Mouse (Mus musculus): ENCODE measurements around the gene Rab5b. TPM values are rescaled to one million over a fixed set of nuclear protein-coding genes. Genes with fewer than 3 reads are reported as not detected.

The Rab5b gene
- polyA plus RNA-seq, 1 experiment = 108 TPM

DNA sequence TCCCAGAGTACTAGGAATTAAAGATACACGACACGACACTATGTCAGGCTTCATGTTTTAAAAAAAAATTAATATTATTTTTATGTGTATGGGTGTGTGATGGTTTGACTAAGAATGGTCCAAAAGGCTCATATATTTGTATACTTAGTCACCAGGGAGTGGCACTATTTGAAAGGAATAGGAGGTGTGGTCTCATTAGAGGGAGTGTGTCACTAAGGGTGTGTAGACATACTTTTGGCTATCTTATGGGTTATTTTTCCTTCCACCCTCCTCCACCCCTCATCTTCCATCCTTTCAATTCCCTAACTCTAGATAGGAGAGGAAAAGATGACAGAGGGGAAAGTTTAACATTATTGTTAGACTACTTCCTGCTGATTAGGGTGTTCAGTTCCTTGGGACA lies 30.3 kb downstream of the Rab5b start:
- Histone ChIP-seq H3K4me3 (ENCODE audit: insufficient read depth, low read depth, low read length) (no peak overlapping the region), H3K27ac (replicated peaks; ENCODE audit: low read depth, low read length) (no peak overlapping the region), H3K4me1 (ENCODE audit: control insufficient read depth, insufficient read depth, insufficient read length, low read length) (no peaks in the 10 kb centered on the region)

DNA sequence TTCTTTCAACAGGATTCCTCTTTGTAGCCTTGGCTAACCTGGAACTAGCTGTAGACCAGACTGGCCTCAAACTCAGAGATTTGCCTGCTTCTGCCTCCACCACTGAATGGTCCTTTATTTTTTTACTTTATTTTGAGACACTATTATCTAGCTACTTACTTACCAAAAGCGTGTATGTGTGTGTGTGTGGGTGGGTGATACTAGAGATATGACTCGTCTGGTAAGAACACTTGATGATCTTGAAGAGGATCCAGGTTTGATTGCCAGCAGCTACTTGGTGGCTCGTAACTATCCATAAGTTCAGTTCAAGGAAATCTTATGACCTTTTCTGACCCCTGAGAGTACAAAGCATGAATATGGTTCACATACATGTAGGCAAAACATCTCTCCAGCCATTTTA lies 30.8 kb downstream of the Rab5b start:
- Histone ChIP-seq H3K4me3 (ENCODE audit: insufficient read depth, low read depth, low read length) (no peak overlapping the region), H3K27ac (replicated peaks; ENCODE audit: low read depth, low read length) (no peak overlapping the region), H3K4me1 (ENCODE audit: control insufficient read depth, insufficient read depth, insufficient read length, low read length) (no peaks in the 10 kb centered on the region)

DNA sequence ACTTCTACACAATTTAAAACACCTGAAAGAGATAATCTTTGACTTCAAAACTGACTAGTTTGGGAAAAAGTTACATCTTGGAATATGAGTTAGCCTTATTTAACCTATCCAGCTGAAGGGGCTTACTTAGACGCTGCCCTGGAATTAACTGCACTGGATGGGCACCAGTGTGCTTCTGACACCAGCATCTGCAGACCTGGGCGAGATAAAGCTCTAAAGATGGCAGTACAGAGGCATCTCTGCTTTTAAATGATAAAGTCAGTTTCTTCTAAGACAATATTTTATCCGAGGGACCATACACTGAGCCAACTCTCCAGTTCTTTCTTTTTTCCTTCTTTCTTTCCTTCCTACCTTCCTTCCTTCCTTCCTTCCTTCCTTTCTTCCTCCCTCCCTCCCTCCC lies 31.3 kb downstream of the Rab5b start:
- Histone ChIP-seq H3K4me1 (ENCODE audit: control insufficient read depth, insufficient read depth, insufficient read length, low read length) (no peaks in the 10 kb centered on the region), H3K4me3 (ENCODE audit: insufficient read depth, low read depth, low read length) (no peak overlapping the region), H3K27ac (replicated peaks; ENCODE audit: low read depth, low read length) (no peak overlapping the region)

DNA sequence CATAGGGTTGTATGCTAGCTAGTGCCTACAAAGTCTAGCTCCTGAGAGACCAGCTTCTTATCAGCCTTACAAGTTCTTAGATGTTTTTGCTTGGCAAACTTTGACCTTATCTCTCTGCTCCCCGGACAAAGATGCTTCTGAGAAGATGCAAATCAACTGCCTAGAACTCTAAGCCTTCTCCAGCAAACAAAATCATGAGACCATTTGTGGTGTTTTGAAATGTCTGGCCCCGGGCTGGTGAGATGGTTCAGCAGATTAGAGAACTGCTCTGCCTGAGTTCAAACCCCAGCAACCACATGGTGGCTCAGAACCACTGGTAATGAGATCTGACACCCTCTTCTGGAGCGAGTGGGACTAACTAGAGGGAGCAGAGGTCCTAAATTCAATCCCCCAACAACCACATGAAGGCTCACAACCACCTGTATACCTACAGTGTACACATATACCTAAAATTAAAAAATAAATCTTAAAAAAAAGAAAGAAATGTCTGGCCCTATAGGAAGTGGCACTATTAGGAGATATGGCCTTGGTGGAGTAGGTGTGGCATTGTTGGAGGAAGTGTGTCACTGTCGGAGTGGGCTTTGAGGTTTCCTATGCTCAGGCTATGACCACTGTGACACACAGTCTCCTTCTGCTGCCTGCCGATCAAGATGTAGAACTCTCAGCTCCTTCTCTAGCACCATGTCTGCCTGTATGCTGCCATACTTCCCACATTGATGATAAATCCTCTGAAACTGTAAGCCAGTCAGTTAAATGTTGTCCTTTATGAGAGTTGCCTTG lies 32.4 kb downstream of the Rab5b start:
- Histone ChIP-seq H3K27ac (replicated peaks; ENCODE audit: low read depth, low read length) (no peak overlapping the region), H3K4me1 (ENCODE audit: control insufficient read depth, insufficient read depth, insufficient read length, low read length) (no peaks in the 10 kb centered on the region), H3K4me3 (ENCODE audit: insufficient read depth, low read depth, low read length) (no peak overlapping the region)

DNA sequence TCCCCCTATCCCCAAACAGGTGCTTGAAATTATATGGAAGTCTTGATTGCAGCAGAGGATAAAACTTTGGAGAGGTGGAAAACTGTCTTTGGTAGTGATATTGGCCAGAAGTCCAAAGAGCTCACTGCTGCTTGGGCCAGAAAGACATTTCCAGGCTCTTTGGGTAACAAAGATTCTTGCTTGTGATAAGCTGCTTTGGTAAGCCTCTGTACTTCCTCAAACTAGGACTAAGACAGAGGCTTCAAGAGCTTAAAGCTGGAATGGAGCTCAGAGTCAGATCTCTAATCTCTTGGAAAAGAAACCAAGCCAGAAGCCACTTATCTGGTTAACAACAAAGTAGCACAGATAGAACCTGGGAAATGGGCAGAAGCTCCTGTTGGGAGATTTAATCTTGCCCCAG lies 33.6 kb downstream of the Rab5b start:
- H3K4me3 ChIP-seq (ENCODE audit: insufficient read depth, low read depth, low read length) = no peak overlapping the region
- no peak overlapping the region for H3K27ac ChIP-seq (replicated peaks; ENCODE audit: low read depth, low read length)
- no peaks in the 10 kb centered on the region for H3K4me1 ChIP-seq (ENCODE audit: control insufficient read depth, insufficient read depth, insufficient read length, low read length)

DNA sequence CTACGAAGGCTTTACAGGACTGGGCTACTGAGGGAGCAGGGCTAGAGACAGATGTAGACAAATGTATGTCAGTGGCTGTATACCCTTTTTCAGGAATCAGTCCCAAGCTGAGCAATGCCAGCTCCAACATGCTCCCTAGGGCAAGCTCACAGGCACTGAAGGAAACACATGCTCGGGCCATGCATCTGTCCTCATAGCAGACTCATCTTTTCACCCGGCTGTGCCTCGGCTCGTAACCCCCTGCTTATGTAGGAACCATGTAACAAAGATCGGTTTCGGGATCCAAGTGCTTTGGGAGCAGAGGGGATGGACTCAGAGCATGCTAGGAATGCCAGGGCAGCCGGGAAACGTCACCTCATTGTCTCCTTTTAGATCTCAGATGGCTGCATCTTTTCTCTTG lies 36.6 kb downstream of the Rab5b start:
- H3K4me1 ChIP-seq (ENCODE audit: control insufficient read depth, insufficient read depth, insufficient read length, low read length) = no peaks in the 10 kb centered on the region
- H3K4me3 ChIP-seq (ENCODE audit: insufficient read depth, low read depth, low read length) = no peak overlapping the region
- H3K27ac ChIP-seq (replicated peaks; ENCODE audit: low read depth, low read length) = no peak overlapping the region

DNA sequence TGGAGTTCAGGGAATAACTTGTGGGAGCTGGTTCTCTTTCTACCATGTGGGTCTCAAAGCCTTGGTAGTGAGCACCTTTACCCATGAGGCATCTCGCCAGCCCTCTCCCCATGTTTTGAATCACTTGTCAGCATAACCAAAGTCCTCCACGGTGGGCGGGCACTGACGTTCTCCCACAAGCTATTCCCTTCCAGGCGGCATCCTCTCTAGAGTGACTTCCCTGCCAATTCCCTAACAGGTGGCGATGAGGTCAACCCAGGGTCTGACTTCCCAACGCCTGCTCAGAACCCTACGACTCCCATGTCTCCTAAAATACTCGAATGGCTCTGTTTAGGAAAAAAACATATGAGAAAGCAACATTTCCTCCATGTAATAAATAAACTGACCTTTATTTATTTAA lies 38.2 kb downstream of the Rab5b start:
- H3K4me3 ChIP-seq (ENCODE audit: insufficient read depth, low read depth, low read length) = no peak overlapping the region

DNA sequence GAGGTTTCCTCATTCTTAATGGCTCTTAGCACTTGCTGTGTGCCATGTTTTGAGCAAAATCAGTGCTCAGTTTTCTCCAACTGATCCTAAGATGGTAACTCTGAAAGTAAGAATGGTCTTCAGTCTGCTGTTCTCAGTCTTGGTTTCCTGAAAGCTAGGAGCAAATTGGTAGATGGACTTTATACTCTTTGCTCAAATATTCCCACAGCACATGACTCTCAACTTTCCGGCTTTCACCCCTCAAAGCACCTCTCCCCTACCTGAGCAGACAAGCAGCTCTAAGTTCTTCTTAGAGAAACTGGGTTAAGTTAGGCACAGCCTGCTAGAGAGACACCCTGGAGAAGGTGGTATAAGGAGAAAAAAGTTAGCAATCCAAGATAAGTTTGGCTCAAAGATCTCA lies 39.3 kb downstream of the Rab5b start:
- Histone ChIP-seq H3K27ac (replicated peaks; ENCODE audit: low read depth, low read length) (no peak overlapping the region), H3K4me3 (ENCODE audit: insufficient read depth, low read depth, low read length) (no peak overlapping the region), H3K4me1 (ENCODE audit: control insufficient read depth, insufficient read depth, insufficient read length, low read length) (no peaks in the 10 kb centered on the region)

More for the DNA sequence above, 38.2 kb downstream of the Rab5b start:
- no peak overlapping the region for H3K27ac ChIP-seq (replicated peaks; ENCODE audit: low read depth, low read length)
- H3K4me1 ChIP-seq (ENCODE audit: control insufficient read depth, insufficient read depth, insufficient read length, low read length) = no peaks in the 10 kb centered on the region

DNA sequence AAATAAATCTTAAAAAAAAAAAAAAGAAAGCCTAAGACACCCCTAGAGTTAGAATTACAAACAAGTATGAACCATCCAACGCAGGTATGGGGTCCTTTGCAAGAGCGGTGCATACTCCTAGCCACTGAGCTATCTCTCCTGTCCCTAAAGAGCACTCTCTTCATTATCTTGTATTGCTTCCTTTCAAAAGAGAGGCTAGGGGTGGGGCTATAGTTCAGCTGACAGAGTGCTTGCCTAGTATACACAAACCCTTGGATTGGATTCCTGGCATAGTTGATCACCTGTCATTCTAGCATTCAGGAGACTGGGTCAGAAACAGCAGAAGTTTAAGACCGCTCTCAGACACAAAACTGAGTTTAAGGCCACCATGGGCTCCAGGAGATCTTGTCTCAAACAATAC lies 40.8 kb downstream of the Rab5b start:
- H3K27ac ChIP-seq (replicated peaks; ENCODE audit: low read depth, low read length) = no peak overlapping the region
- no peak overlapping the region for H3K4me3 ChIP-seq (ENCODE audit: insufficient read depth, low read depth, low read length)
- no peaks in the 10 kb centered on the region for H3K4me1 ChIP-seq (ENCODE audit: control insufficient read depth, insufficient read depth, insufficient read length, low read length)

DNA sequence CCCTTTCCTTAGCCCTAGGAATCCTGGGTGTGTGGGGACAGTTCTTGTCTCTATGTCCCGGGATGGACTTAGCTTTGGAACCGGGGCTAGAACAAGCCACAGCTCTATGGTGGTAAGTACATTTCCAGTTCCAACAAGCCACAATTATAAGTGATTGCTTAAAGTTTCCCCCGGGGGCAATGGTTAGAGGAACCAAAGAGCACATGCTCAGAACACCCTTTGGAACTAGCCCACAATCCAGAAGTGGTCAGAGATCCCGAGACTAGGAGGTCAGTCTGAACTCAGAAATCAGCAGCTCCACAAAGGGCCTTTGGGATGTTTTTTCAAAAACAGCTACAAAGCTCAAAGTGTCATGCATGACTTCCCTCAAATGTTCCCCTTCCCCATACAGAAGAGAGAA lies 42.2 kb downstream of the Rab5b start:
- no peak overlapping the region for H3K27ac ChIP-seq (replicated peaks; ENCODE audit: low read depth, low read length)
- H3K4me1 ChIP-seq (ENCODE audit: control insufficient read depth, insufficient read depth, insufficient read length, low read length) = no peaks in the 10 kb centered on the region
- no peak overlapping the region for H3K4me3 ChIP-seq (ENCODE audit: insufficient read depth, low read depth, low read length)

DNA sequence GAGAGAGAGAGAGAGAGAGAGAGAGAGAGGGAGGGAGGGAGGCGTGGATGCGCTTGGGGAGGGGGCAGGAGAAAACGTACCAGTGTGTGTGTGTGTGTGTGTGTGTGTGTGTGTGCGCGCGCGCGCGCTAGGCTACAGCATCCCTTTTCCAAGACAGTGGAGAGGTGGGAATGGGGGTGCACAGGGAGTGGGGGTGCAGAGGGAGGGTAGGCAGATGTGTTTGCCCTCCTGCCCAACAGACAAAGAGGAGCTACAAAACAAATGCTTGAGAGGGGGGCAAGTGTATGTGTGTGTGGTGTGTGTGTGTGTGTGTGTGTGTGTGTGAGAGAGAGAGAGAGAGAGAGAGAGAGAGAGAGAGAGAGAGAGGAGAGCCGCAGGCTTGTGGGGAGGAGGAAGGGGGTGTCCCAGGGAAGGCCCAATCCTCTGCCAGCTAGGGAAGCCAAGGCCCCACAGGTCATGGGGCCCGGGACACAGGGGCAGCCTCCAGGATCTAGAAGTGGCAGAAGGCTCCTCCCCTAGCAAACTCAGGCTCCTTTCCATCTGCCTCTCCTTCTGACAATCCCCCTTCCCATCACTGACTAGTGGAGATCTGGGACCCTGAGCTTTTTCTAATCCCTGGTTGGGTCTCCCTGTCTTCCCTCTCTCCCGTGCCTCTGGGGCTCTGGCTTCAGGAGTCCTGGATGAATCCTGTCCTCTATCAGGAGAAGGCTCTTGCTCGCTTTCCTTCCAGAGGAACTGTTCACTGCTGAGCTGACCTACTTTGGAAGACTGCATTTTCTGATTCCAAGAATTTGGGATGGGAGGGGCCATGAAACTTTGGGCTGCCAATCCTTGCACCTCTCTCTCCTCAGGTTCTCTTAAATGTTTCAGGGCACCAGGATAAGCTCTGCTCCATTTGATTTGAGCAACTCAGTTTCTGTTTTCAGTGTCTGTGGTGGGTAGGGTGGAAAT lies 49.6 kb downstream of the Rab5b start:
- Histone ChIP-seq H3K4me3 (ENCODE audit: insufficient read depth, low read depth, low read length) (peak overlapping the region; percentile 58), H3K4me1 (ENCODE audit: control insufficient read depth, insufficient read depth, insufficient read length, low read length) (no peaks in the 10 kb centered on the region), H3K27ac (replicated peaks; ENCODE audit: low read depth, low read length) (peak overlapping the region; percentile 47)

DNA sequence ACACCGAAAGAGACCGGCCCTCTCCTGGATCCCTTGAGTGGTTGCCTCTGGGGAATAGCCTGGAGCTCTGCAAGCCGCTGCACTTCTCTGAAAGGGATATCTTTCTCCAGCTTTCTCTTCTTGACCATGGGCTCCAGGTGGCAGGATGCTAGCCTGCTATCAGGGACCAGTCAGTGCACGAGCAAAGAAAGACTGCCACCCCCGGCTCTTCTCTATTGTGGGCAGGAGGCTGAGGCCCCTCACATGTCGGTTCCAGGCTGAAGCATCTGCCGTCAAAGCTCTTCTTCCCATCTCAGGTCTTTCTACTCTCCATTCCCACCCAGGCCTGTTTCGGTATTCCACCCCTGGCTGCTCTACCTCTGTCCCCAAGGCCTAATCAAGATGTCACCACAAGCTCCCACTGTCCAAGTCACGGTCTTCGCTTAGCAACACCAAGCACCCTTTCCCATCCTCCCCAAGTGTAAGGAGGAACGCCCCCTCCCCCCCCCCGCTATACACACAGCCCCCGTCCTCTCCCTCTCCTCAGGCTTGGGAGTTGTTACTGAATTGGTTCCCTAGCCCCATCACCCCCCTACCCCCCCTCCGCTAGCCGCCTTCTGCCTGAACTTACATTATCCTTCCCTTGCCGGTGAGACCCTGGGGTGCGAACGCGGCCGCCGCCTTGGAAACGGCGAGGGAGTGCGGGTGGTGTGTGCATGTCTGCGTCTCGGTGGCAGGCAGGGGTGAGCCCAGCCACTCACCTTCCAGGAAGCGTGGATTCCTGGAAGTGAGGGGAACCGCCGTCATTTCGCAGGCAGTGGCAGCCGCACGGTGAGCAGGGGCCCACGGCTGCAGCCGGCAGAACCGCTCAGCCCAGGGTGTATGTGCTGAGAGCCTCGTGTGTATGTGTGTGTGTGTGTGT lies 50.7 kb downstream of the Rab5b start, which contains the start of gene Ikzf4:
TSS of gene Ikzf4 (minus strand) at position 881 of the 901 bp plus-strand sequence.
- Histone ChIP-seq H3K4me3 (ENCODE audit: insufficient read depth, low read depth, low read length) (peak within 1 kb of the TSS; percentile 58), H3K4me1 (ENCODE audit: control insufficient read depth, insufficient read depth, insufficient read length, low read length) (no peaks in the 10 kb centered on the region), H3K27ac (replicated peaks; ENCODE audit: low read depth, low read length) (peak within 1 kb of the TSS; percentile 47)

DNA sequence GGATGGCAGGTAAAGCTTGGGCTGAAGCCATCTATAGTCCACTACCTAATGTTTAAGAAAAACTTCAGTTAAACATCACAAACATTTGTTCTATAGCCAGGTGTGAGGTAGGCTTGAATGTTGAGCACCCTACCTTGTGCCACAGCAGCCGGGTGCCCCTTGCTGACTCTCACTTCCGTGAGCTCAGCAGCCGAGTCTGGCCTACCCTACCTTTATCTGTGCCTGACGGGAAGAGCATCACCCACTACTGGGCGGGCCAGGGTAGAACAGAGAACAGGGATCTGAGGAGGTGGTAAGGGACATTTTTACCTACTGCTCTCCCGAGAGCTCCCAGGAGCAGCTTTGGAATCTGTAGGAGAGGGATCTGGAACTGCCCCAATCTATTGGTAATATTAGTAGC lies 53.3 kb downstream of the Rab5b start:
- Histone ChIP-seq H3K4me3 (ENCODE audit: insufficient read depth, low read depth, low read length) (no peak overlapping the region), H3K27ac (replicated peaks; ENCODE audit: low read depth, low read length) (no peak overlapping the region), H3K4me1 (ENCODE audit: control insufficient read depth, insufficient read depth, insufficient read length, low read length) (no peaks in the 10 kb centered on the region)

DNA sequence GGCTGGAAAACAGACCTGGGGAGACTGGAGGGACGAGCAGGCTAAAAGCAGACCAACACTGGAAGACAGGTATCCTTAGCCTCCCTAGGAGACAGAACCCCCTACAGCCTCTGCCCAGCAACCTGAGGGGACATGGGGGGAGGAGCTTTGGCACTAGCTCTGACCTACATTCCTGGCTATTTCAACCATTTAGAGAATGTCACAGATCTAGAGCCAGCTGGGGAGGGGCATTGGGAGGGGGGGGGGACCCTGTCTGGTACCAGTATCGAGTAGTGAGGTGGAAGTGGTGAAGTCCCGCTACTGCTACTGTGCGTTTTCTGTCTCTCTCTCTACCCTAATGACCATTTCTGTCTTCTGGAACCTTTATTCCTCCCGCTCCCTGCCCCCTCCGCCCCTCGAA lies 54.2 kb downstream of the Rab5b start:
- Histone ChIP-seq H3K4me3 (ENCODE audit: insufficient read depth, low read depth, low read length) (no peak overlapping the region), H3K27ac (replicated peaks; ENCODE audit: low read depth, low read length) (no peak overlapping the region), H3K4me1 (ENCODE audit: control insufficient read depth, insufficient read depth, insufficient read length, low read length) (no peaks in the 10 kb centered on the region)

DNA sequence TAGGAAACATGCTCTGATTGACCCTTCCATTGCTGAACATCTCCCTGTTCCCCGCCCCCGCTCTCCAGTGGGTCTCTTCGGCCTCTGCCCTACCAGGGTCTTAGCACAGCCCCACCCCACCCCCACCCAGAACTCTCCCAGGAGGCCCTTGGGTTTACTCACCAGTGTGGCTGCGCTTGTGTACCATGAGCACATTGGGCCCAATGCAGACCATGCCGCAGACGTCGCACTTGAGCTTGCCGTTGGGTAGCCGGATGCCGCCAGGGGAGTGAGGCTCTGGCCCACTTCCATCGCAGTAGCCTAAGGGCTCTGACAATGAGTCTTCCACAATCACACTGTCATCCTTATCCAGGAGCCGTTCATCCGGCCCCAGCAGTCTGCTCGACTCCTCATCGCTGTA lies 55.2 kb downstream of the Rab5b start:
- Histone ChIP-seq H3K4me1 (ENCODE audit: control insufficient read depth, insufficient read depth, insufficient read length, low read length) (no peaks in the 10 kb centered on the region), H3K27ac (replicated peaks; ENCODE audit: low read depth, low read length) (no peak overlapping the region), H3K4me3 (ENCODE audit: insufficient read depth, low read depth, low read length) (no peak overlapping the region)
